Mouse (Mus musculus): ENCODE data around the gene Mapkbp1.

DNA sequence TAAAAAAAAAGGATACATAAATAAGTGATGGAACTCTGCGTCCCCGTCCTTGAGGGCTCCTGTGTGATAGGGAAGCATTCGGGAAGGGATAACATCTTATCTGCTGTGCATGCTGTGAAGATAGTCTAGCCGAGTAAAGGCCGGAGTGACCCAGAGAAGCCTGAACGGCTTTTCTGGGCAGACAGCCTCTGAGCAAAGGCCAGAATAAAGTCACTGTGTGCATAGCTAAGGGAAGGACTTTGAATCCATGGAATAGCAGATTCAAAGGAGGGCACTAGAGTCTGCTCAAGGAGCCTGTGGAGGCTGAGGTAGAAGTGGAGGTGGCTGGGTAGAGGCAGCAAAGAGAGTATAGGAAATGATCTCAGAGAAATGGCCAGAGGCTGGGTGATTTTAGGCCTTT, 22.3 kb downstream of the Mapkbp1 start:
- TF ChIP-seq CTCF (IDR thresholded peaks at IDR 0.05; ENCODE audit: low read depth), result no peak
- no peak for TF ChIP-seq EP300 (IDR thresholded peaks at IDR 0.05; ENCODE audit: low read depth)

Data from liver, embryonic 14.5 days (tissue).